Mouse (Mus musculus) c-Kit-positive CD71-positive TER-119-negative erythroid progenitor cells, embryonic 14.5 days (primary cell): ENCODE measurements at regions not wholly inside any gene's neighbourhood (a gene's known extent, or its start where the extent isn't known, plus 50 kb on each side); places are given as distances from the start of the nearest gene placed in this dataset.

Source experiments
- DNase-seq: peaks from one replicate; pipeline ENCODE4 v3.0.0-alpha.2; 2013; ENCODE audit warnings: low read depth

GRCm38 (mm10) chr9:113601451-113601850, 106.6 kb downstream of the Pdcd6ip start:
- DNase-seq = no peak

GRCm38 (mm10) chr9:113587260-113587659, 120.8 kb downstream of the Pdcd6ip start:
- DNase-seq = no peak

- DNase-seq = no peak
Observed at GRCm38 (mm10) chr9:113586477-113586876, 121.6 kb downstream of the Pdcd6ip start.

- DNase-seq = no peak
Observed at GRCm38 (mm10) chr9:113578221-113578620, 129.8 kb downstream of the Pdcd6ip start.

GRCm38 (mm10) chr9:113568849-113569248, 139.2 kb downstream of the Pdcd6ip start:
- DNase-seq = no peak

GRCm38 (mm10) chr9:113567705-113568104, 140.4 kb downstream of the Pdcd6ip start:
- no peak for DNase-seq

GRCm38 (mm10) chr9:113566620-113567019, 141.4 kb downstream of the Pdcd6ip start:
- no peak for DNase-seq

- DNase-seq = no peak
Observed at GRCm38 (mm10) chr9:113553911-113554310, 154.1 kb downstream of the Pdcd6ip start.

GRCm38 (mm10) chr9:113547458-113547857, 160.6 kb downstream of the Pdcd6ip start:
- DNase-seq = no peak

- peak; percentile 1 for DNase-seq
Observed at GRCm38 (mm10) chr9:113528586-113528985, 179.5 kb downstream of the Pdcd6ip start.

GRCm38 (mm10) chr9:113524307-113524706, 183.8 kb downstream of the Pdcd6ip start:
- DNase-seq = no peak

- DNase-seq = no peak
Observed at GRCm38 (mm10) chr9:113523173-113523572, 184.9 kb downstream of the Pdcd6ip start.

GRCm38 (mm10) chr9:113519727-113520126, 188.3 kb downstream of the Pdcd6ip start:
- DNase-seq = no peak

- no peak for DNase-seq
Observed at GRCm38 (mm10) chr9:113518482-113518881, 189.6 kb downstream of the Pdcd6ip start.

- no peak for DNase-seq
Observed at GRCm38 (mm10) chr9:113517756-113518155, 190.3 kb downstream of the Pdcd6ip start.

GRCm38 (mm10) chr9:113515703-113516020, 192.4 kb downstream of the Pdcd6ip start:
- no peak for DNase-seq

GRCm38 (mm10) chr9:113514846-113515702, 193.0 kb downstream of the Pdcd6ip start:
- DNase-seq = no peak

GRCm38 (mm10) chr9:113511302-113511701, 196.8 kb downstream of the Pdcd6ip start:
- no peak for DNase-seq

- DNase-seq = no peak
Observed at GRCm38 (mm10) chr9:113509368-113509767, 198.7 kb downstream of the Pdcd6ip start.

- no peak for DNase-seq
Observed at GRCm38 (mm10) chr9:113508821-113509220, 199.2 kb downstream of the Pdcd6ip start.

GRCm38 (mm10) chr9:113507561-113508460, 200.2 kb downstream of the Pdcd6ip start:
- DNase-seq = no peak

GRCm38 (mm10) chr9:113499246-113499645, 208.8 kb downstream of the Pdcd6ip start:
- DNase-seq = no peak

GRCm38 (mm10) chr9:113496176-113496732, 211.8 kb downstream of the Pdcd6ip start:
- no peak for DNase-seq
